Mouse (Mus musculus): Measurements from ENCODE around the gene Dnaja2. TPM values are rescaled to one million over a fixed set of nuclear protein-coding genes. Genes with fewer than 3 reads are reported as not detected.
A peak's percentile ranks its signal among the peaks of the same experiment; 100 is the strongest.

Dnaja2 gene
- polyA plus RNA-seq, 1 experiment: 108 TPM

DNA sequence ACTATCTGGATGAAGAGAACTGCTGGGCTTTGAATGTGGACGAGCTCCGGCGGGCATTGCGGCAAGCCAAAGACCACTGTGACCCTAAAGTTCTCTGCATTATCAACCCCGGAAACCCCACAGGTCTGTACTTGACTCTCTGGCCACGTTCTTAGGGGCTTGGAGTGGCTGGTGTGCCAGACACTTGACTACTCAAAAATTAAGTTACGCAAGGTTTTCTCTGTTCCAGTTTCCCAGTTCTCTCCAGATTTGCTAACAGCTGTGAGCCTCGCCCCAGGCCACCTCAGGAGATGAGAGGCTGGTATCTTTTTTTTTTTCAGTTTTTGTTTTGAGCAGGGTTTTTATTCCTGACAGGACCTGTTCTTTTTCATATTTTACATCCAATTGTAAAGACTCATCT lies 42.9 kb downstream of the Dnaja2 start:
- DNase-seq: no peak
- Histone ChIP-seq H3K27ac (ENCODE audit: insufficient read depth, low read length) (no peak overlapping the region), H3K4me1 (ENCODE audit: control insufficient read depth, insufficient read depth, low read length) (no peaks in the 10 kb centered on the region), H3K27me3 (ENCODE audit: control insufficient read depth, insufficient read depth, low read length) (no peaks in the 10 kb centered on the region), H3K4me3 (replicated peaks; ENCODE audit: insufficient read depth, low read depth, low read length) (no peak overlapping the region)
- TF ChIP-seq POLR2A (IDR thresholded peaks at IDR 0.05; ENCODE audit: borderline replicate concordance, insufficient read depth, low read length) (no peak), CTCF (IDR thresholded peaks at IDR 0.05; ENCODE audit: borderline replicate concordance, insufficient read depth, low read depth, low read length) (no peak)
- WGBS: 86% methylated on average over 8 of the region's 8 CpGs

DNA sequence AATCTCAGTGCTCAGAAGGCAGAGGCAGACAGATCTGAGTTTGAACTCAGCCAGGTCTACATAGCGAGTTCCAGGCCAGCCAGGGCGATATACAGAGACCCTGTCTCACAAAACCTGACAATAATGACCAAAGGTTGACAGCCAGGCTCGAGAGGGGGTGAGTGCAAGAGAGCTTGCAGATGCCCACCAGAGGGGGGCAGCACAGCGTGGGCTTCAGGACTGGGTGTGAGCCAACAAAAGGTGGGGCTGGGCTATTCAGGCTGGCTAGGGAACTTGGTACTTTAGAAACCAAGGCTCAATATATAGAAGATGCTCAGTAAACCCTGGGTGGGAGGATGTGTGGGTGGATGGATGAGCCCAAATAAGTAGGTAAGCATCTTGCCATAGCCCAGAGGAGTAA lies 46.5 kb downstream of the Dnaja2 start:
- Histone ChIP-seq H3K27me3 (ENCODE audit: control insufficient read depth, insufficient read depth, low read length) (no peaks in the 10 kb centered on the region), H3K4me1 (ENCODE audit: control insufficient read depth, insufficient read depth, low read length) (no peaks in the 10 kb centered on the region), H3K4me3 (replicated peaks; ENCODE audit: insufficient read depth, low read depth, low read length) (no peak overlapping the region), H3K27ac (ENCODE audit: insufficient read depth, low read length) (no peak overlapping the region)
- no peak for TF ChIP-seq CTCF (IDR thresholded peaks at IDR 0.05; ENCODE audit: borderline replicate concordance, insufficient read depth, low read depth, low read length)
- no peak for TF ChIP-seq POLR2A (IDR thresholded peaks at IDR 0.05; ENCODE audit: borderline replicate concordance, insufficient read depth, low read length)
- WGBS: 79% methylated on average over 4 of the region's 4 CpGs
- no peak for DNase-seq

GRCm38 (mm10) chr8:85506620-85507019 lies 48.5 kb downstream of the Dnaja2 start:
- Histone ChIP-seq H3K27me3 (ENCODE audit: control insufficient read depth, insufficient read depth, low read length) (no peaks in the 10 kb centered on the region), H3K27ac (ENCODE audit: insufficient read depth, low read length) (no peak overlapping the region), H3K4me3 (replicated peaks; ENCODE audit: insufficient read depth, low read depth, low read length) (no peak overlapping the region), H3K4me1 (ENCODE audit: control insufficient read depth, insufficient read depth, low read length) (no peaks in the 10 kb centered on the region; the same call in 1 of the 2 replicates)
- no peak for TF ChIP-seq CTCF (IDR thresholded peaks at IDR 0.05; ENCODE audit: borderline replicate concordance, insufficient read depth, low read depth, low read length)
- TF ChIP-seq POLR2A (IDR thresholded peaks at IDR 0.05; ENCODE audit: borderline replicate concordance, insufficient read depth, low read length): no peak
- 72% methylated on average over 4 of the region's 4 CpGs for WGBS
- no peak for DNase-seq

DNA sequence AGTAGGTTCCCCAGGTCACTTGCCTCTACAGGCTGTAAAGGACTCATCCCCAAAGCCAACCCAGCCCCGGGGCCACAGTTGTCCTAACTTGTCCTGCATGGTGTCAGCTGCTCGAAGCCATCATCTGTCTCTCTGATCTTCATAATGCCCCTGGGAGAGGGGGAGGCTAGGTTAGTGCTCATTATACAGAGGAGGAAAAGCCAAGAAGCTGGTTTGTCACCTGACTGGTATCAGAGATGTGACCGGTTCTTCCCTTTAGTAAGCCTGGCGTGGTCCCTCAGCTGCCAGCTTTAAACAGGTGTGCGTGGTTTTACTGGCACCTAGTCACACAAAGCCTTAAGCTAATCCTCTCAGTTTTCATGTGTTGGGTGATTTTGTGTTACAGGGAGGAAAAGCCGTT lies 50.4 kb downstream of the Dnaja2 start:
- TF ChIP-seq CTCF (IDR thresholded peaks at IDR 0.05; ENCODE audit: borderline replicate concordance, insufficient read depth, low read depth, low read length) (no peak), POLR2A (IDR thresholded peaks at IDR 0.05; ENCODE audit: borderline replicate concordance, insufficient read depth, low read length) (no peak)
- Histone ChIP-seq H3K27ac (ENCODE audit: insufficient read depth, low read length) (no peak overlapping the region), H3K4me1 (ENCODE audit: control insufficient read depth, insufficient read depth, low read length) (peaks cover 11% of the 10 kb centered on the region), H3K27me3 (ENCODE audit: control insufficient read depth, insufficient read depth, low read length) (no peaks in the 10 kb centered on the region), H3K4me3 (replicated peaks; ENCODE audit: insufficient read depth, low read depth, low read length) (no peak overlapping the region)
- WGBS: 66% methylated on average over 6 of the region's 6 CpGs
- no peak for DNase-seq

- Histone ChIP-seq H3K4me3 (replicated peaks; ENCODE audit: insufficient read depth, low read depth, low read length) (no peak overlapping the region), H3K27me3 (ENCODE audit: control insufficient read depth, insufficient read depth, low read length) (no peaks in the 10 kb centered on the region), H3K4me1 (ENCODE audit: control insufficient read depth, insufficient read depth, low read length) (peaks cover 11% of the 10 kb centered on the region), H3K27ac (ENCODE audit: insufficient read depth, low read length) (no peak overlapping the region)
- no peak for DNase-seq
- WGBS: 25% methylated on average over 3 of the region's 3 CpGs
- no peak for TF ChIP-seq POLR2A (IDR thresholded peaks at IDR 0.05; ENCODE audit: borderline replicate concordance, insufficient read depth, low read length)
- no peak for TF ChIP-seq CTCF (IDR thresholded peaks at IDR 0.05; ENCODE audit: borderline replicate concordance, insufficient read depth, low read depth, low read length)
These were observed 52.1 kb downstream of the Dnaja2 start for GRCm38 (mm10) chr8:85503065-85503464.

- WGBS: 92% methylated on average over 2 of the region's 2 CpGs
- DNase-seq: no peak
- Histone ChIP-seq H3K27ac (ENCODE audit: insufficient read depth, low read length) (no peak overlapping the region), H3K4me3 (replicated peaks; ENCODE audit: insufficient read depth, low read depth, low read length) (no peak overlapping the region), H3K4me1 (ENCODE audit: control insufficient read depth, insufficient read depth, low read length) (peaks cover 11% of the 10 kb centered on the region), H3K27me3 (ENCODE audit: control insufficient read depth, insufficient read depth, low read length) (no peaks in the 10 kb centered on the region)
- TF ChIP-seq POLR2A (IDR thresholded peaks at IDR 0.05; ENCODE audit: borderline replicate concordance, insufficient read depth, low read length) (no peak), CTCF (IDR thresholded peaks at IDR 0.05; ENCODE audit: borderline replicate concordance, insufficient read depth, low read depth, low read length) (no peak)
These were observed 52.8 kb downstream of the Dnaja2 start for GRCm38 (mm10) chr8:85502381-85502780.

- peaks cover 11% of the 10 kb centered on the region for H3K4me1 ChIP-seq (ENCODE audit: control insufficient read depth, insufficient read depth, low read length)
- H3K27me3 ChIP-seq (ENCODE audit: control insufficient read depth, insufficient read depth, low read length): no peaks in the 10 kb centered on the region
- 25% methylated on average over 11 of the region's 11 CpGs for WGBS
- TF ChIP-seq POLR2A (IDR thresholded peaks at IDR 0.05; ENCODE audit: borderline replicate concordance, insufficient read depth, low read length) (no peak), CTCF (IDR thresholded peaks at IDR 0.05; ENCODE audit: borderline replicate concordance, insufficient read depth, low read depth, low read length) (no peak)
- H3K4me3 ChIP-seq (replicated peaks; ENCODE audit: insufficient read depth, low read depth, low read length): no peak overlapping the region
- peak overlapping the region; percentile 12; the same call in 1 of the 2 replicates for H3K27ac ChIP-seq (ENCODE audit: insufficient read depth, low read length)
- peak; percentile 56 to 74 for DNase-seq
These were observed 54.0 kb downstream of the Dnaja2 start for GRCm38 (mm10) chr8:85500955-85501685.

DNA sequence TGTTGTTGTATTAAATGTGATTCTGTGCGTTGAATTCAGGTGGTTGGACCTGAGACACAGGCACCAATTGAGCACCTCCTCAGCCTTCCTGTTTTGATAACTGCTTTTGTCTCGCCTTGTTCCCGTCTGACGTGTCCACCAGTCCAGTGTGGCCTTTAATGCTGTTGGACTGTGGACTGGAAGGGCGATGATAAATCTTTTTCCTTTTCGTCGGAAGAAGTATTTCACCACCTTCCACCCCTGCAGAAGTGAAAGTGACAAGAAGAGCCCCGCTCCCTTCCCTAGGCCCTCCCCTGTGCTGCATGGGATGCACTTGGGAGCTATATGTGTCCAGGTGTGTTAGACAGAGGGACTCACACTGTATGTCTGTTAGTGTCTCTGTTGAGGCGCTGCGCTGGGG lies 54.7 kb downstream of the Dnaja2 start:
- Histone ChIP-seq H3K4me3 (replicated peaks; ENCODE audit: insufficient read depth, low read depth, low read length) (no peak overlapping the region), H3K27me3 (ENCODE audit: control insufficient read depth, insufficient read depth, low read length) (no peaks in the 10 kb centered on the region), H3K4me1 (ENCODE audit: control insufficient read depth, insufficient read depth, low read length) (peaks cover 11% of the 10 kb centered on the region), H3K27ac (ENCODE audit: insufficient read depth, low read length) (0 out of 2 replicates have a peak overlapping the region, but pooled peaks have one; percentile 12)
- 89% methylated on average over 10 of the region's 10 CpGs for WGBS
- DNase-seq: no peak
- TF ChIP-seq CTCF (IDR thresholded peaks at IDR 0.05; ENCODE audit: borderline replicate concordance, insufficient read depth, low read depth, low read length) (no peak), POLR2A (IDR thresholded peaks at IDR 0.05; ENCODE audit: borderline replicate concordance, insufficient read depth, low read length) (no peak)
